Mouse (Mus musculus): Measurements from ENCODE around the gene Emp3.
"Not testable (repeated sequence)": the region's sequence is repeated elsewhere in the genome, so short reads cannot be mapped to it uniquely, and the experiment has no call there.

Gene Emp3

DNA sequence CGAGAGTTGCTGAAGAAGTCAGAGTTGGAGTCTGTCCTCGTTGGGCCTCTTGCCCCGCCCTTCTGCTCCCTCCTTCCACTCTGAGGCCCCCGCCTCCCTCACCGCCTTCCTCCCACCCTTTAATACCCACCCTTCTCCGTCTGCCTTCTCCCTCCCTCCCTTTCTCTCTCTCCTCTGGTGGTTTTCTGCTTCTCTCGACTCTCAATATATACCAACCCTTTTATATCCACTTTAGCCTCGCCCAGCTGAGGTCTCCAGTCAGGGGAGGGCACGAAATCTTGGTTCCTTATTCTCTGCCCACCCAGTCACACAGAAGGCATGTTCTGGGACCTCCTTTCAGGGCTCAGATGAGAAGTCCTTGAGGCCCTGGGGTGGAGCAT, at the start of gene Emp3:
Emp3 (minus strand) TSS at position 163 of the 380 bp plus-strand sequence.
- DNase-seq = peak; percentile 83

DNA sequence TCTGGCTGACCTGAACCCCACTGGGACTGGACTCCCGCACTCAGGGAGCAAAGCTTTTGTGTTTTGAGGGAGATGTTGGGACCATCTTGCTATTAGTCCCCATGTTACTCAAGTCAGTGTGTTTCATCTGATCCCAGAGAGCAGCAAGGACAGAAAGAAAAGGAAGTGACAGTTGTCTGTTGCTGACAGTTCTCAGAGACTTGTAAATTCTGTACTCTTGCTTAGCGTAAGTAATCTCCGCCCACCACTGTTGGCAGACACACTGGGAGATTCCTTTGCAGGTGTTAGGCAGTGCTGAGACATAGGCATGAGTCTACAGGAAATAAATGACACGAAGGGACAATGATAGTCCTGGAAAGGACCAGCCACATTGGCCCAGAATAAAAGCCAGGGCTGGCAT, 35.4 kb upstream of the Emp3 start:
- no peak for DNase-seq

DNA sequence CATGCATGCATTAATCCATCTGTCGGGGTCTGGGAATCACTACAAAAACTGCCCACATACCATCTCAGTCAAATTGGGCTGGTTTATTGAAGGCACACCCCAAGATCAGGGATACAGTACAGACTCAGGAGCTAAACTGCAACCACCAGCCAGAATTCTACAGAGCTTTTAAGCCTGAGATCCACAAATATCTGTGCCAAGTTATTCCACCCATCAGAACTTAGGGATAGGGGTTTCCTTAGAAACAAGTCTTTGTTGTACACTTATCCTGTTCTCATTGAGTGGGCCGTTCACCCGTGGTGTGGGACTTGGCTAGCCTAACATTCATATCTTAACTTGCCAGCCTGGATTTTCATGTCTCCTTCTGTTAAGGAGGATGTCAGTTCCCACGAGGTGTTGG, 27.9 kb upstream of the Emp3 start:
- no peak for DNase-seq

DNA sequence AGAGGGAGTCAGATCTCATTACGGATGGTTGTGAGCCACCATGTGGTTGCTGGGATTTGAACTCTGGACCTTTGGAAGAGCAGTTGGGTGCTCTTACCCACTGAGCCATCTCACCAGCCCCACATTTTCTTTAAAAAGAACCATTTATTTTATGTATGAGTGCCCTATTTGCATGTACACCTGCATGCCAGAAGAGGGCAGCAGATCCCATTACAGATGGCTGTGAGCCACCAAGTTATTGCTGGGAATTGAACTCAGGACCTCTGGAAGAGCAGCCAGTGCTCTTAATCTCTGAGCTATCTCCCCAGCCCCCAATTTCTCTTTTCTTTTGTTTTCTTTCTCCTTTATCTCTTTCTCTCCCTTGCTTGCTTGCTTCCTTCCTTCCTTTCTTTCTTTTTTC, 22.1 kb upstream of the Emp3 start:
- peak; percentile 48 for DNase-seq

DNA sequence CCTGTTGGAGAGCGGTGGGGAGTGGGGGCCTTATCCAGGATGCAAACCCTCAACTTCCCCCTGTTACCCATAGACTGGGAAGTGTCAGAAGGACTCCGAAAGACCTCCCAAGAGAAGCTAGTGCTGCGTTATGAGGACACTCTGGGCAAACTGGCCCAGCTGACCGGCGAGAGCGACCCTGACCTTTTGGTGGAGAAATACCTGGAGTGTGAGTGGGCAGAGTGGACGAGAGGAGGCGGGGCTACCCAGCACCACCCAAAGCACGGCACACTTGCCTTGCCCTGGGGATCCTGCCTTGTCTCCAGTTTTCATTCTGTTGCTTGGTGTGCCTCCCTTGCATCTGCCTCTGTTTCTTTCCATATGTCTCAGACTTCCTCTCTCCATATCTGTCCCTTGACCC, 20.8 kb upstream of the Emp3 start:
- DNase-seq = no peak

DNA sequence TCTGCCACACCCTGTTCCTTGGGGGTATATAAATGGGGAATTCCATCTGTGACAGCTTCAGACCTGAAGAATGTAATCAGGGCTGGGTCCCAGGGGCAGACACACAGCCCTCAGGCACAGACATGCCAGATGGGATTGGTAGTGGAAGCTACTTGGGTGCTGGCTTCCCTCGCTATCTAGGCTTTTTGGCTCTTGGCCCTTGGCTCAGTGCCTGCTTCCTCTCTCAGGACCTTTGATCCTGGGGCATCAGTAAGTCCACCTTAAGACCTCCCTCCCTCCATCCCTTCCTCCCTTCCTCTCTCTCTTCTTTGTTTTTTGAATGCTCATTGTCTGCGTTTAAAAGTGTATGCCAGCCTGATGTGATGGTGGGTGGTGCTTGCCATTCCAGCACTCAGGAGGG, 18.6 kb upstream of the Emp3 start:
- DNase-seq = no peak

DNA sequence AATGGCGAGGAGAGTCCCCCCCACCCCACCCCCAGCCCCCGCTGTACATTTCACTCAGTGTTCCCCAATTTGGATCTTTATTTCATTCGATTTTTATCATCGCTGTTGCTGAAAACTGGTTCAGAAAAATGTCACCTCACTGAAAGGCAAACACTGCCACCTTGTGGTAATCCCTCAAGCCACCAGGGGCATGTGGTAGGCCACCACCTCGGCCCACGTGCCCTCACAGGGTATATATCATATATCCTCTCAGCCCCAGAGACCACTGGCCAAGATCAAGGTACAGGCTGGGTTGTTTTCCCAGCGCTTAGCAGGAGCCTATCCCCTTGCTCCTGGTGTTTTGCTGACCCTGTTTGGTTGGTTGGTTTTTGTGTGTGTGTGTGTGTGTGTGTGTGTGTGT, 13.9 kb upstream of the Emp3 start:
- peak; percentile 84 for DNase-seq

DNA sequence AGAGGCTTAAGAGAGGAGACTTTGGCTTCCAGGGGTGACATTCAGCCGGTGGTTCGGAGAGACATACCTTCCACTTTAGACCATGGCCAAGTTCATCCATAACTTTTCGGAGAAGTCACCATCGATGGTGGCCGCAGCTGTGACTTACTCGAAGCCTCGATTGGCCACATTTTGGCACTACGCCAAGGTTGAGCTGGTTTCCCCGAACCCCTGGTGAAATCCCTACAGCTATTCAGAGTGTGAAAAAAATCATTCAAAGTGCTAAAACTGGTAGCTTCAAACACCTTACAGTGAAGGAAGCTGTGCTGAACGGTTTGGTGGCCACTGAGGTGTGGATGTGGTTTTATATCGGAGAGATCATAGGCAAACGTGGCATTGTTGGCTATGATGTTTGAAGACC, 12.6 kb upstream of the Emp3 start:
- DNase-seq = not testable (repeated sequence)

DNA sequence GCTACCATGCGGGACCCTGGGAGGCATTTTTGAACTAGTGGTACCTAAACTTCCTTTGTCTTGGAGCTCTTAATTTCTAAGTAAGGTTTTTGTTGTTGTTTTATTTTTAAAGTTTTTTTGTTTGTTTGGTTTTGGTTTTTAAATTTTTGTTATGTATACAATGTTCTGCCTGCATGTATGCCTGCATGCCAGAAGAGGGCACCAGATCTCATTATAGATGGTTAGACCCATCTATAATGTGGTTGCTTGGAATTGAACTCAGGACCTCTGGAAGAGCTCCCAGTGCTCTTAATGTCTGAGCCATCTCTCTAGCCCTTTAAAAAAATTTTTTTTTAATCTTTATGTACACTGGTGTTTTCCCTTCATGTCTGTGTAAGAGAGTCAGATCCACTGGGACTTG, 8.5 kb upstream of the Emp3 start:
- no peak for DNase-seq

DNA sequence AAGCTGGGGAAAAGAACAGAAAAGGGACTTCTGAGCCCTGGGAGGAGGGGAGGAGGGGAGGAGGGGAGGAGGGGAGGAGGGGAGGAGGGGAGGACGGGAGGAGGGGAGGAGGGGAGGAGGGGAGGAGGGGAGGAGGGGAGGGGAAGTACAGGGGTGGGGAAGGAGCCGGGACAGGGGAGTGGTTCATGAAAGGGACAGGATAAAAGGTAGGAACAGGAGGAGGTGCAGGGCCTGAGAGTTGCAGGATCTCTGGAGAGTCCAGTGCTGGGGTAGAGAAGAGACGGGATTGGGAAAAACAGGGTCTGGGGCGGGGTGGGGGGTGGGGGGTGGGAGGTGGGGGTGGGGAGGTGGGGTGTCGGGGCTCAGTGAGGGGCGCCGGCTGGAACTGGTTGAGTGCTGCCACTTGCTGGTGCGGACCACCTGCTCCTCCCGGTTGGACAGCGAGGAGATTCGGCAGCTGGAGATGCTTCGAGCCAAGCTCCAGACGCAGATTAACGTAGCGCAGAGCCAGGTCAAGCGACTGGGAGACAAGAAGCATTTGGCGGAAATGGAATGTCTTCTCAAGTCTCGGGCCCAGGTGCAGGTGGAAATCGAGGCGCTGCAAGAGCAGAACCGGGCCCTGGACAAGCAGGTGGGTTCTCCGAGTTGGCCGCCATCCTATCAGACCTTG, 7.6 kb upstream of the Emp3 start:
- no peak for DNase-seq

DNA sequence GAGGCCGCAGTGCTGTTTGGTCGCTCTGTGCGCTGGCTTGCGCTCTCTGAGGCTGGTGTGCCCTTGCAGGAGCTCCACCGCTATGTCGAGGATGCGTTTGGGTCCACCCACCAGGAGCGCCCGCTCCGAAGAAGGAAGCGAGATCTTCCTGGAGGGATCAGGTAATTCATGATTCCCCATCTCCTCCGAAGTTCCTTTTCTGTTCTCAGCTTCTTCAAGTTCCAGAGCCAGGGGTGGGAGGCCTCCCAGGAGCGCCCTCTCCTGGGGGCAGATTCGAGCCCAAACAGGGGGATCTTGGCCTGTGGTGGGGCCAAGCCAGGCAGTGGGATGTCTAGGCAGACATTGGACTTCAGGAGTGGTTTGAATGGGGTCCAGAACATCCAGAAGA, 3.2 kb upstream of the Emp3 start:
- DNase-seq = peak; percentile 84

DNA sequence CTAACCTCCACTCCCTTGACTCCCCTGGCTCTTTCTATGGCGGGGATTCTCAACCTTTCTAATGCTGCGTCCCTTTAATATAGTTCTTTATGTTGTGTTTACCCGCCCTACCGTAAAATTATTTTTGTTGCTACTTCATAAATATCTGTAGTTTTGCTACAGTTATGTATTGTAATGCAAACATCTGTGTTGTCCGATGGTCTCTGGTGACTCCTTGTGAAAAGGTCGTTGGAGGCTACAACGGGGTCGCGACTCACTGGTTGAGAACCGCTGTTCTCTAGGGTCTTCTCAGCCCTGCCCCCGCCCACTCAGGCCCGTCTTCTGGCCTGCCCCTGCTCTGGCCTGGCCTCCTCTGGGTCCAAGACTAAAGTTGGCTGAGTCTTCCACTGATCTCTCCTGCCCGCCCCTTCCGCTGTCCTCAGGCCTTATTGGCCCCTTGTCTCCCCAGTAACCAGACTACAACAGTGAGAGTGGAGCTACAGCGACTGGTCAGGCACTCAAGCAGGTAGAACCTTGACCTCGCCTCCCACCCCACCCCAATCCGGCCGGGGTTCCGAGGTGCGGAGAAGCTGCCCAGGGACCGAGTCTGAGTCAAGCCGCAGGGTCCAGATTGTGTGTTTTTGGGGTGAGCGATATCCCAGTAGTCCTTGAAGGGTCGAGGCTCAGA, 2.7 kb upstream of the Emp3 start, which contains the start of gene Ccdc114:
Ccdc114 (plus strand) TSS at position 311 of the 667 bp plus-strand sequence.
- DNase-seq = peak; percentile 66

DNA sequence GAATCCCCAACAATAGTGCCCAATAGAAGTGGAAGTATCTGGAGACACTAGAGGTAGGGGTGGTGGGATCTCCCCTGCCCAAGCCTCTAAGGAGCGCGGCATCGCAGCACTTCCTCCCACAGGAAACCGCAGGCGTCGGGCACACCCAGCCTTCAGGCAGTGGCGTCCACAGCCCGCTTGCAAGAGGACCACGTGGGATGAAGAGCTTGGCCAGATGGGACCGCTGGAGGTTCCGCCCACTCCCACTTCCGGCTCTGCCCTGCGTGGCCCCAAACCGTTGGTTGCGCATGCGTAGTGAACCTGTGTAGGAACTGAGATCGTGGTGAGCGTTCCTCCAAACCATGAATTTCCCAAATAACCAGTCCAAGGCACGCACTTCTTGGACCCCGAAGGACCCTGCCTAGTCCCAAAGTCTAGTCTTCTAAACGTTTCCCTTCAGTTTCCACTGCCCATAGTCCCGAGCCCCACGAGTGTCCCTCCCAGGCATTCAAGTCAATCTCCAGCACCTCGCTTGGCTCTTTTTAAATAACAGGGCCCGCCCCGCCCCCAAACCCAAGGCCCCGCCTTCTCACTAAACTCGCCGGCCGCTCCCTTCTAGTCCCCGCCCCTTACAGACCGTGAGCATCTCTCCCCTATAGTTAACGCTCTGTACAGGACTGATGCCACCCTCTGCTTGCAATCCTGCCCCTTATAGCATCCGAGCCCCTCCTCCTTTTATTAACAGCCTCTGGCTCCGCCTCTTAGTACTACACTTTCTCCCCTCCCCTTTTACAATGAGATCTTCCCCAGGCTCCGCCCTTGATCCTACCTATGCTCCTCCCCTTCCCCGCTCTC, 1.9 kb upstream of the Emp3 start:
- peak; percentile 94 for DNase-seq

DNA sequence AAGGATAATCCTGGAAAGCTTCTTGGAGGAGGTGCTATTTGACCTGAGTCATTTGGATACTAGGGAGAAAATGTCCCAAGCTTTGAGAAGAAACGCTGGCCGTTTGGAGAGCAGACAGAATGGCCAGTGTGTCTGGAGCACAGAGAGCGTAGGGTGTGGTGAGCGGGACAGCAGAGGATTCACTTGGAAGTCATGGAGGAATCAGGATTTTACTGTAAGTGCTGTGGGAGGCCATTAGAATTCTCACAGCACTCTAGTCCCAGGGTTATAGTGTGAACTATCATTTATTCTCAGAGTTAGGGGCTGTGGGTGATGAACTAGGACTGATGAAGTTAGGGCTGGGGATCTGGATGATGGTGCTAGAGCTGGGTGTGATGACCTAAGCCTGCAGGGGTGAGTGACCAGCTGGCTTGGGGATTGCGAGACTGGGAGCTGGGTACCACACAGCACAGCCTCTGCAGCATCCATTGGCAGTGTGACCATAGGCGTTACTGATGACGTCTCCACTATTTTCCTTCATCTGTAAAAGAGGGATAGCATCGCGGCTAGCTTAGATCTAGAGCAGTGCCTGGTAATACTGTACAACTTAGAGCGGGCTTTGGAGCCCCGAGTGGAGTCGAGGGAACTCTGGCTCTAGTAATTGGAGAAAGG, 871 bp upstream of the Emp3 start:
- DNase-seq = peak; percentile 32

DNA sequence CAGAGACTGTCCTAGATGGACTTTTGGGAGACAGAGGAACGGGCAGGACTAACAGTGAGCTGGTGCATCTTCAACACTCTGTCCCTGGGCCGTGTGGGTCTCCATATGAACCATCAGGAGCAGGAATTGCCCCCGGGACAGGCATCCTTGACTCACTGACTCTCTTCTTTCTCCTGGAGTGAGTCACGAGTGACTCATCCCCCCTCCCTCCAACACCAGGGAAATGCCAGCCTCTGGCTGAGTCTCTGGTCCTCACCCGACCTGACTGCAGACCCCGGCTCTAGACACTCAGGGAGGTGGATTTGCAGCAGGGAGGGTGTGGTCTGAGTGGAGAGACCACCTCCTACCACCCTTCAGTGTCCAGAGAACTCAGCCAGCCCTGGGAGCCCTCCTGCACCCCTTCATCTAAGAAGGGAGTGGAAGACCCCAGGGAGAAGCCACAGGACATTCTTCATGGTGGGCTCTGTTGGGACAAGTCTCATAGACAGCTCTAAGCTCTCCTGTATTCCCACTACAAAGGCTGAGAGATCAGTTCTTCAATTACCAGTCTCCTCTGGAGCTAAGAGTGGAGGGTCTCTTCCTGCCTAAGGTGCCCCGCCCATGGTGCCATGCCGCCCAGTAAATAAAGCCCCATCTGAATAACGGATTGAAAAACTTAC, 492 bp downstream of the Emp3 start:
- DNase-seq = peak; percentile 47

DNA sequence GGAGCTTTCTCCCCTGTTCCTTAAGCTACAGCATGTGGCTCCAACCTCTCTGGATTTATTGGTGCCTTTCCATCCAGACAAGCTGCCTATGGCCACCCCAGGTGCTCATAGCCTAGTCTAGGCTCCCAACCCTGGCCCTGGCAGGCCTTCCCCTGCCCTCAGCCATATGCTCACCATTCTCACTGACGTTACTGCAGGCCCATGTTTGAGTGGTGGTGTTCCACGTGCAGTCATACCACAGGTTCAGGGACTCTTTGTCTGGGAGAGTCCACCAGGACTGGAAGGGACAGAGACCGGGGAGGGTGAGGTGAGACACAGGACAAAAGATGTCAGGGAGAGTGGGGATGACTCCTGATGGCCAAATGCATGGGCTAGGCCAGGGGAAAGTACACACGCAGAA, 1.4 kb downstream of the Emp3 start:
- peak; percentile 33 for DNase-seq

DNA sequence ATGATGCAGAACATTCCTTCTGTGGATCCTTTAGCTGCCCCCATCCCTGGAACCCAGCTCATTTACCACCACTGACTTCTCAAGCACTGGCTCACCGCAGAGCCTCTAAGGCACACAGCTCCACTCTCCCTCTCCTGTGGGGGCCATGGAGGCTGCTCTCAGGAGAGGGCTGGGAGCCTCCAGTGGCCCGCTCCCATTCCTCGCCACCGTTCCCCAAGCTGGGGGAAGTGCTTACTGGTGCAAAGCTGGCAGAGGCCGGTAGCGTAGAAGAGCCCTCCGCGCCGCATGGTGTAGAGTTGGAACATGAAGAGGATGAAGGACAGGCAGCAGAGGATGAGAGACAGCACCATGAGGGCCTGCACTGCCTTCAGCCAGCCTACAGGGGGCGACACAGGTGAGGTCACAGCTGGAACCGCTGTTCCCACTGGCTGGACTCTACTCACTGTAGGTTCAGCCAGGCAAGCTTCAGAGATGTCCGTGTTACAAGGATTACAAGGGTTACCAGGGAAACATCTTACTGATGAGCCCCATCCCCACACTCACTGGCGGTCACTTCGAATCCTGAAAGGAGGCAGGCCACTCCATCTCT, 2.0 kb downstream of the Emp3 start:
- DNase-seq = peak; percentile 75

DNA sequence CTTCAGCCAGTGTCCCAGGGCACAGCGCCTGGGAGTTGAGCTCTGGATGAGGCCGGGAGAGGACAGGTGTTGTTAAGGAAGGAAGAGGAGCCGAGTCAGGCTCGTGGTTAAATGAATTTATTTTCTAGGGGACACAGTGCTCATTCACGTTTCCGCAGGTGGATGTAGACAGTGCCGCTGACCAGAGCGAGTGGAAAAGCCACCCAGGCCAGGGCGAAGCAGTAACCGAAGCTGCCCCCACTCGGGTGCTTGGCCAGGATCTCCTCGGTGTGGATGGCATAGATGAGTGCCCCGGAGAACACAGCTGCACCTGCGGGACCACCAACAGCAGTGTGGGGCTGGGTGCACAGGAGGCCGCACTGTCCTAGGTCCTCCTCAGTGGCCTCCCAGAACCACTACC, 3.3 kb downstream of the Emp3 start:
- DNase-seq = peak; percentile 43

DNA sequence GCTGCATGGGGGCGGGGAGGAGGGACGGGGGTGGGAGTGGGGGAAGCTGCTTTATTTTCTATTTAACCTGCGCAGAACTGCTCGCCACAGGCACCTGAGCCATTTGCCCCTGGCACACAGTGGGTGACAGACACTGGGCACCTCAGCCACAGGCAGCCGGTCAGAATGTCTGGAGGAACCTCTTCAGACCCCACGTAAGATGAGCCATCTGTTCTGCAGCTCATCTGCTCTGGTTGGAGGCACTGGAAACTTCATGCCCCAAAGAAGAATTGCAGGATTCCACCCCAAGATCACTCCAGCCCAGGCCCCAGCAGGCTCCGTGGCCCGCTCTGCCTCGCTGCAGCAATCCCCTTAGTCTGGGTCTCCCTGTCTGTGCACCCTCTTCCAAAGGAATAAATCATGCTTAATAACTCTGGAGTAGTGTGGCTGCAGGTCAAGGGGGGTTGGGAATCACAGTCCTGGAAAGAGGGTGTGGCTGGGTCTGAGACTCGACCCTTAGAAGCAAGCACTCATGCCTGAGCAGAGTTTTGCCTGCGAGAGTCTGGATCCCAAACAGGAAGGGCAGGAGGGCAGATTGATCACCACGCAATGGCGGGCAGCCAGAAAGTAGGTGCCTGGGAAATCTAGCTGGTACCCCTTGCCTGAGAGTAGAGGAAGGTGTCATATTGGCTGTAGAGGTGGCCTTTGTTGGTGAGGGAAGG, 4.0 kb downstream of the Emp3 start:
- no peak for DNase-seq

DNA sequence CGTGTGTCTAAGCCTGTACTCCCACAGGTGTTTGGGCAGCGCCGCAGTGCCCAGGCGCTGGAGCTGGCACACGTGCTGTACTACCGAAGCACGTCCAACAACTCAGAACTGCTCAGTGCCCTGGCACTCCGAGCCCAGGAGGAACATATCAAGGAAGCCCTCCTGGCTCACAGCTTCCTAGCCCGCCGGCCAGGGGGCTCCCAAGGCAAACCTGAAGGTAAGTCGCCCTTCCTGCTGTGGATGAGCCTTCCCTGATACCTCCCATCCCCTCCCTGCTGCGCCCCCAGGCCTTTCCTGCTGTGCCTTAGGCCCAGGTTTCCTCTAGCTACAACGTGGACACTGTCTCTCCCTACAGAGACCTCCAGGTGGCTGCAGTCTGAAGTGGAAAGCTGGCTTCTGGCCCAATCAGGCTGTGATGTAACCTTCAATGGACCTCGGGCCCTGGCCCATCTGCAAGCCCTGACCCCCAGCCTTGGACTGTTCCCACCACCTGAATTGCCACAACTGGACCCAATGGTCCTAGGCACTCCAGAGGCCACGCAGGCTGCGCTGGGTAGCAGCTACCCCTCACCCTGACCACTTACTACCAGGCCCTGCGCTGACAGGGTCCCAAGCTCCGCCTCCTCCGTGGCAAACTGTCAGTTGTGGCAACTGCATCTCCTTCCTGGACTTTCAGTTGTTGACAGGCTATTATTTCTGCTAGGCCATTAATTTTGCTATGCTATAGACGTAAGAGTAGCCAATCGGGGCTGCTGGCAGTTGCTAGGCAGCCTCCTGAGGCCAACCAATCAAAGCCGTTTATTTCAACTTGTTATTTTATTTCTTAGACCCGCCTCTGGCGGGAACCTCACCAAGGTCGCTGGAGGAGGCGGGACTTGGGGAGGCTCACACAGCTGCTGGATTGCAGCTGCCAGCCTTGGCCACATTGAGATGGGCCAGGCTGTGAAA, 4.9 kb downstream of the Emp3 start:
- peak; percentile 89 for DNase-seq

DNA sequence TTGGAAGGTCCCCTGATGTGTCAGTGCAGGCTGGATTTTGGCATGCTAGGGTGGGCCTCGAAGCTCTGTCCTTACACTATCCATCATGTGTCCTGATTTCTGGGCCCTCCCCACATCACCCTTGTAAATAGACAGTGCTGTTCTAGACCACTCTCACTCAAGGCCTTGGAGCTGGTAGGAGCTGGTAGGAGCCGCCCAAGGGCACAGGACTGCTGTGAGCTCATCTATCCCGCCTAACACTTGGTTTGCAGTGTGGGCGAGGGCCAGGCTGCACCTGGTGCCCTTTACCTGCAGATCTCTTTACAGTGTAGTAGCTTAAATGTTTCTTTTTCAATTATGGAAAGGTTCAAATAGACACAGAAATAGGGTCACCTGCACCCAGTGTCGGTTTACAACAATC, 6.2 kb downstream of the Emp3 start:
- no peak for DNase-seq

Measured in thymus, postnatal 4 days (tissue).